Mouse (Mus musculus) spleen, adult 2 months (tissue): ENCODE data around the gene Fgf12.

Experiments used
- CTCF ChIP-seq: fragments of 200-500 bp; IDR thresholded peaks from 2 replicates; pipeline ENCODE4 v1.5.1; 2011; ENCODE audit warnings: mild to moderate bottlenecking, inconsistent platforms; ENCODE audit not compliant: insufficient read depth, insufficient read length, insufficient replicate concordance; ENCODE audit errors: extremely low read depth
- POLR2A ChIP-seq: fragments of 200-500 bp; IDR thresholded peaks from 2 replicates; pipeline ENCODE4 v1.6.1; 2011; ENCODE audit warnings: low read depth, low read length, inconsistent platforms

DNA sequence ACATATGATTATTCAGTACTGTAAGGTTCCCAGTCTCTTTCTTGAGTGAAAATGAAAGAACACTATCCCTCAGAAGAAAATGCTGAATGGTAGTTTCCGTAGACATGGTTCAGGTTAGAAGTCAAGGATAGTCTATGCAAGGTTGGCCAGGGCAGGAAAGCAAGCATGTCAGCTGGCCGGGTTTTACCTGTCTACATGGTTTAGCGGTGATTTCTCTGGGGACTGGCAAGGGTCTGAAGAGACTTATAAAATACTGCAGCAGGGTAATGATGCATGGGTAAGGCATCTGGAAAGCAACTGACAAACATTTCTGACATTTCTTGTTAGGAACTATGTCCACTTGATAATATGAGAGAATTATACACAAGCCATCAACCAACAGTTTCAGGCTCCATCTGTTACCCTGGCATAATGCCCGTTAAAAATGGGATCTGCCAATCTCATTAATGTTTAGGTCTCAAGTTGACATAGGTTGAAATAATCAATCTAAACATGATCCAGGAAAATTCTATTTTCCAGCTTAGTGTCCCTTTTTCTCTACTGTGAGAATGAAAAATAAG, 8.6 kb upstream of the Fgf12 start:
- no peak for TF ChIP-seq CTCF
- TF ChIP-seq POLR2A: no peak
